Mouse (Mus musculus) liver, embryonic 12.5 days (tissue): Measurements from ENCODE around the gene Kbtbd12. TPM values are rescaled to one million over a fixed set of nuclear protein-coding genes. Genes with fewer than 3 reads are reported as not detected.

Experiments
- ATAC-seq: fragments of 200-750 bp; cut with Nextera tagmentation; 2 replicates; pipeline ENCODE4 v1.8.0; 2017; ENCODE audit warnings: moderate number of reproducible peaks, mild to moderate bottlenecking, moderate library complexity
- H3K27ac ChIP-seq: fragments of 300-500 bp; sonication (generic); 2 replicates; pipeline ENCODE4 v1.5.1; 2016; ENCODE audit warnings: mild to moderate bottlenecking
- H3K27me3 ChIP-seq: fragments of 300-500 bp; sonication (generic); replicated peaks from 2 replicates; pipeline ENCODE4 v1.6.1; 2016; ENCODE audit warnings: mild to moderate bottlenecking, moderate library complexity
- H3K36me3 ChIP-seq: fragments of 300-500 bp; sonication (generic); 2 replicates; pipeline ENCODE4 v1.6.1; 2016; ENCODE audit warnings: mild to moderate bottlenecking, moderate library complexity
- H3K4me1 ChIP-seq: fragments of 300-500 bp; sonication (generic); 2 replicates; pipeline ENCODE4 v1.6.1; 2016
- H3K4me2 ChIP-seq: fragments of 300-500 bp; sonication (generic); 2 replicates; pipeline ENCODE4 v1.6.1; 2016; ENCODE audit warnings: mild to moderate bottlenecking, moderate library complexity
- H3K4me3 ChIP-seq: fragments of 300-500 bp; sonication (generic); 2 replicates; pipeline ENCODE4 v1.5.1; 2016; ENCODE audit warnings: mild to moderate bottlenecking, moderate library complexity
- H3K9ac ChIP-seq: fragments of 300-500 bp; sonication (generic); 2 replicates; pipeline ENCODE4 v1.6.1; 2016; ENCODE audit warnings: mild to moderate bottlenecking, moderate library complexity
- H3K9me3 ChIP-seq: fragments of 300-500 bp; sonication (generic); replicated peaks from 2 replicates; pipeline ENCODE4 v1.6.1; 2016; ENCODE audit warnings: mild to moderate bottlenecking, moderate library complexity
- WGBS: fragments of 180-500 bp; shearing (Covaris S2); methylation state at CpG from one replicate; pipeline ENCODE4 v1.1.7; 2016; ENCODE audit not compliant: insufficient replicate concordance; 5-methylcytosine and 5-hydroxymethylcytosine counted together
- polyA plus RNA-seq: library from polyadenylated mRNA; unstranded; fragments of >200 nt; fragmentation: Nextera tagmentation; extraction: Ambion mirVana; gene quantifications from 2 replicates; pipeline ENCODE4 v1.2.1, GENCODE M21; 2016

Kbtbd12 gene
- 0.52 and 0.85 TPM in 2 replicates for polyA plus RNA-seq

GRCm38 (mm10) chr6:88637611-88638301, at the start of gene Kbtbd12:
Kbtbd12 (minus strand) TSS chr6:88637950.
- H3K27ac ChIP-seq, result peak within 1 kb of the TSS; percentile 81
- peaks cover 14% of the 10 kb centered on the region for H3K9me3 ChIP-seq
- H3K36me3 ChIP-seq, result 0 out of 2 replicates have a peak, but pooled peaks cover 2% of the 10 kb centered on the region
- ATAC-seq, result peak; percentile 83
- H3K9ac ChIP-seq, result peak within 1 kb of the TSS; percentile 35
- H3K4me2 ChIP-seq, result peak within 1 kb of the TSS; percentile 60
- WGBS, result 90% methylated on average over 5 of the region's 5 CpGs
- H3K27me3 ChIP-seq, result 0 out of 2 replicates have a peak, but pooled peaks cover 8% of the 10 kb centered on the region
- H3K4me3 ChIP-seq, result peak within 1 kb of the TSS; percentile 1
- H3K4me1 ChIP-seq, result peaks cover 73% of the 10 kb centered on the region

GRCm38 (mm10) chr6:88683380-88684053, 45.8 kb upstream of the Kbtbd12 start:
- H3K9ac ChIP-seq, result no peak overlapping the region
- H3K27ac ChIP-seq, result no peak overlapping the region
- no peaks in the 10 kb centered on the region for H3K36me3 ChIP-seq
- WGBS, result 67% methylated on average over 7 of the region's 7 CpGs
- H3K9me3 ChIP-seq, result no peaks in the 10 kb centered on the region
- no peak overlapping the region for H3K4me3 ChIP-seq
- peaks cover 17% of the 10 kb centered on the region; the same call in 1 of the 2 replicates for H3K27me3 ChIP-seq
- ATAC-seq, result no peak
- no peak overlapping the region for H3K4me2 ChIP-seq
- no peaks in the 10 kb centered on the region for H3K4me1 ChIP-seq

- H3K4me1 ChIP-seq, result 0 out of 2 replicates have a peak, but pooled peaks cover 3% of the 10 kb centered on the region
- no peaks in the 10 kb centered on the region for H3K9me3 ChIP-seq
- WGBS, result 77% methylated on average over 3 of the region's 3 CpGs
- H3K27ac ChIP-seq, result no peak overlapping the region
- H3K9ac ChIP-seq, result no peak overlapping the region
- peaks cover 6% of the 10 kb centered on the region; the same call in 1 of the 2 replicates for H3K27me3 ChIP-seq
- H3K4me3 ChIP-seq, result no peak overlapping the region
- H3K4me2 ChIP-seq, result no peak overlapping the region
- H3K36me3 ChIP-seq, result no peaks in the 10 kb centered on the region
- no peak for ATAC-seq
Observed at GRCm38 (mm10) chr6:88681026-88681425, 43.3 kb upstream of the Kbtbd12 start.

GRCm38 (mm10) chr6:88677738-88678137, 40.0 kb upstream of the Kbtbd12 start:
- no peak overlapping the region for H3K27ac ChIP-seq
- no peaks in the 10 kb centered on the region for H3K36me3 ChIP-seq
- no peak overlapping the region for H3K4me2 ChIP-seq
- no peak for ATAC-seq
- no peak overlapping the region for H3K9ac ChIP-seq
- H3K27me3 ChIP-seq, result peaks cover 4% of the 10 kb centered on the region; the same call in 1 of the 2 replicates
- H3K4me1 ChIP-seq, result 0 out of 2 replicates have a peak, but pooled peaks cover 3% of the 10 kb centered on the region
- 45% methylated on average over 2 of the region's 2 CpGs for WGBS
- H3K9me3 ChIP-seq, result no peaks in the 10 kb centered on the region
- H3K4me3 ChIP-seq, result no peak overlapping the region

- Histone ChIP-seq H3K9ac (no peak overlapping the region), H3K4me3 (no peak overlapping the region), H3K4me2 (no peak overlapping the region), H3K27me3 (no peaks in the 10 kb centered on the region; the same call in 1 of the 2 replicates), H3K9me3 (no peaks in the 10 kb centered on the region), H3K27ac (no peak overlapping the region), H3K36me3 (no peaks in the 10 kb centered on the region), H3K4me1 (0 out of 2 replicates have a peak, but pooled peaks cover 3% of the 10 kb centered on the region)
- ATAC-seq, result no peak
- 69% methylated on average over 6 of the region's 6 CpGs for WGBS
Observed at GRCm38 (mm10) chr6:88676753-88677736, 39.3 kb upstream of the Kbtbd12 start.

GRCm38 (mm10) chr6:88675815-88676214, 38.1 kb upstream of the Kbtbd12 start:
- Histone ChIP-seq H3K9ac (no peak overlapping the region), H3K4me1 (0 out of 2 replicates have a peak, but pooled peaks cover 3% of the 10 kb centered on the region), H3K27me3 (no peaks in the 10 kb centered on the region; the same call in 1 of the 2 replicates), H3K27ac (no peak overlapping the region), H3K9me3 (no peaks in the 10 kb centered on the region), H3K4me2 (no peak overlapping the region), H3K36me3 (no peaks in the 10 kb centered on the region), H3K4me3 (no peak overlapping the region)
- ATAC-seq, result no peak
- WGBS, result 64% methylated on average over 2 of the region's 2 CpGs

GRCm38 (mm10) chr6:88662284-88662683, 24.5 kb upstream of the Kbtbd12 start:
- no peak for ATAC-seq
- no peak overlapping the region for H3K9ac ChIP-seq
- no peaks in the 10 kb centered on the region for H3K36me3 ChIP-seq
- 69% methylated on average over 3 of the region's 3 CpGs for WGBS
- H3K27ac ChIP-seq, result no peak overlapping the region
- H3K27me3 ChIP-seq, result peaks cover 19% of the 10 kb centered on the region; the same call in 1 of the 2 replicates
- no peaks in the 10 kb centered on the region for H3K4me1 ChIP-seq
- H3K9me3 ChIP-seq, result no peaks in the 10 kb centered on the region
- no peak overlapping the region for H3K4me3 ChIP-seq
- H3K4me2 ChIP-seq, result no peak overlapping the region

- 69% methylated on average over 2 of the region's 2 CpGs for WGBS
- no peak overlapping the region for H3K4me2 ChIP-seq
- no peak overlapping the region for H3K9ac ChIP-seq
- no peak for ATAC-seq
- peaks cover 19% of the 10 kb centered on the region; the same call in 1 of the 2 replicates for H3K27me3 ChIP-seq
- no peaks in the 10 kb centered on the region for H3K9me3 ChIP-seq
- H3K4me3 ChIP-seq, result no peak overlapping the region
- H3K27ac ChIP-seq, result no peak overlapping the region
- no peaks in the 10 kb centered on the region for H3K36me3 ChIP-seq
- no peaks in the 10 kb centered on the region for H3K4me1 ChIP-seq
Observed at GRCm38 (mm10) chr6:88661696-88662095, 23.9 kb upstream of the Kbtbd12 start.

GRCm38 (mm10) chr6:88647564-88648295, 10.0 kb upstream of the Kbtbd12 start:
- no peak overlapping the region for H3K9ac ChIP-seq
- no peak overlapping the region for H3K4me3 ChIP-seq
- H3K9me3 ChIP-seq, result no peaks in the 10 kb centered on the region
- no peak overlapping the region for H3K4me2 ChIP-seq
- no peaks in the 10 kb centered on the region for H3K36me3 ChIP-seq
- H3K27me3 ChIP-seq, result no peaks in the 10 kb centered on the region
- H3K4me1 ChIP-seq, result peaks cover 12% of the 10 kb centered on the region
- 68% methylated on average over 4 of the region's 4 CpGs for WGBS
- no peak for ATAC-seq
- no peak overlapping the region for H3K27ac ChIP-seq

- H3K27ac ChIP-seq, result no peak overlapping the region
- WGBS, result 64% methylated on average over 4 of the region's 4 CpGs
- ATAC-seq, result no peak
Observed at GRCm38 (mm10) chr6:88644786-88645185, 7.0 kb upstream of the Kbtbd12 start.

More at GRCm38 (mm10) chr6:88644786-88645185, 7.0 kb upstream of the Kbtbd12 start:
- Histone ChIP-seq H3K4me2 (no peak overlapping the region), H3K4me3 (no peak overlapping the region), H3K4me1 (peaks cover 14% of the 10 kb centered on the region), H3K9me3 (no peaks in the 10 kb centered on the region), H3K9ac (no peak overlapping the region), H3K36me3 (no peaks in the 10 kb centered on the region), H3K27me3 (no peaks in the 10 kb centered on the region)
